Mouse (Mus musculus): Measurements from ENCODE around the gene Rora.

GRCm38 (mm10) chr9:69327077-69327476 is 673.5 kb downstream of the Rora start:
- TF ChIP-seq CTCF (conservative IDR thresholded peaks at IDR 0.05; ENCODE audit: low read length): no peak
- TF ChIP-seq POU5F1 (IDR thresholded peaks at IDR 0.05; ENCODE audit: borderline replicate concordance, low read length): no peak

Data from E14TG2a.4 (cell line).